Mouse (Mus musculus): Measurements from ENCODE around the gene Pdzd8. TPM values are rescaled to one million over a fixed set of nuclear protein-coding genes. Genes with fewer than 3 reads are reported as not detected.

Pdzd8 gene
- polyA plus RNA-seq, 1 experiment from 2014 or later: 10.5 TPM

DNA sequence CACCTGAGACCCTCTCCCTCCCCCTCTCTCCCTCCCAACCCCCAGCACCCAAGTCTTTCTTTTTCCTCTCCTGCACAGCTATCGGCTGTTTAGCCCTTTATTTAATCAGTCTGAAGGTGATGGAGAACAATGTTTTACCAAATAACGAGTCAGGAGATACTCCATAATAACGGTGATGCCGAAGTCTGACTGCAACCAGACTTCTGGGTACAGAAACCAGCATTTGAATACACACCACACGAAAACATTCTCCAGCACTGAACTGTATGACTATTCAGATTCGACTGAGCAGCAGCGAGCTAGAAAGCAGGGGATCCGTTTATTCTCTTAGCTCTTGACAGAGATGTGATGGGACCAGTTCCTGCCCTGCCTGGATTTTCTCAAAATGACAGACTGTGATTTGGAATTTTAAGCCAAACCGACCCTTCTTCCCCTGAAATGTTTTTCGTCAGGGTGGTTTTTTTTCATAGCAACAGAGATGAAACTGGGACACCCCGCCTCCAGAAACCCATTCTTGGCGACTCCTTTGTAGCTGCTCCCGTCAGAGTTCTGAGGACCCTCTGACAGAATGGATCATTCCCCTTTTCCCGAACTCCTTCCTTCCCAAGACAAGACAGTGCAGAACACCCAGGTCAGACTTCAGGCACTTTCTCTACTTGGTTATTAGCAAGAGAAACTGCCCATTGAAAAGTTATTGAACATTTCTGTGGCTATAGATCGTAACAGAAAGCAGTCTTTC, 5.7 kb upstream of the Pdzd8 start:
- Histone ChIP-seq H3K9ac (no peak overlapping the region), H3K36me3 (no peaks in the 10 kb centered on the region), H3K27me3 (no peaks in the 10 kb centered on the region), H3K4me1 (replicated peaks) (0 out of 2 replicates have a peak, but pooled peaks cover 2% of the 10 kb centered on the region), H3K9me3 (no peaks in the 10 kb centered on the region), H3K27ac (replicated peaks) (no peak overlapping the region), H3K4me3 (no peak overlapping the region), H3K4me2 (no peak overlapping the region)
- WGBS: 75% methylated on average over 15 of the region's 15 CpGs
- no peak for ATAC-seq (ENCODE audit: low FRiP score, low read depth)

DNA sequence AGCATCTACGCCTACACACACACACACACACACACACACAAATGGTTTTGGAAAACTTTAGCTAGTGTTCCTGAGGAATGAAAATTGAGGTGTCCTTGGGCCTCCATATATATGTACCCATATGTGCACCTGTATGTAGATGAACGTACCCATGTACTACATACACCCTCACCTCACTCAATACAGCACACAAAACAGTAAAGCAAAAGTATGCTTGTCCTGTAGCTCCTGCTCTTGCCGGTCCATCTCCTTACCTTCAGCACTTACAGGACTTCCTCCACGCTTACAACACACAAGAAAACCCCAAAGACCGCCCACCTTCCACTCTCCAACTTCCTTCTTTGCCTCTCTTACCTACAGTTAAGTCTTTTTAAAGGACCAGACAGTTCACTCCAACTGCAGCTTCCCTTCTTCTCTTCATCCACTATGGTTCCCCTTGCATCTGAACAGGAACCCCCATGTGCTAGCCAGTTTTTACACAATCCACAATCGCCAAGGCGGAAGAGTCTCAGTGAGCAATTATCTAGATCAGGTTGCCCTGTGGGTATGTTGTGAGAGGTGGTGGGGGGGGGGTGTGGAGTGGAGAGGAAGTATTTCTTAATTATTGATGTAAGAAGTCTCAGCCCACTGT, 4.8 kb upstream of the Pdzd8 start:
- no peaks in the 10 kb centered on the region for H3K27me3 ChIP-seq
- 91% methylated on average over 7 of the region's 7 CpGs for WGBS
- no peaks in the 10 kb centered on the region for H3K36me3 ChIP-seq

GRCm38 (mm10) chr19:59349329-59349960, 3.9 kb upstream of the Pdzd8 start:
- H3K36me3 ChIP-seq: no peaks in the 10 kb centered on the region
- no peaks in the 10 kb centered on the region for H3K9me3 ChIP-seq
- H3K27me3 ChIP-seq: no peaks in the 10 kb centered on the region
- no peak for ATAC-seq (ENCODE audit: low FRiP score, low read depth)
- H3K4me1 ChIP-seq (replicated peaks): peaks cover 7% of the 10 kb centered on the region
- no peak overlapping the region for H3K9ac ChIP-seq
- no peak overlapping the region for H3K4me2 ChIP-seq
- WGBS: 88% methylated on average over 6 of the region's 6 CpGs
- no peak overlapping the region for H3K4me3 ChIP-seq
- no peak overlapping the region for H3K27ac ChIP-seq (replicated peaks)

More for the DNA sequence above, 4.8 kb upstream of the Pdzd8 start:
- Histone ChIP-seq H3K9ac (no peak overlapping the region), H3K27ac (replicated peaks) (no peak overlapping the region), H3K4me2 (no peak overlapping the region), H3K4me1 (replicated peaks) (0 out of 2 replicates have a peak, but pooled peaks cover 3% of the 10 kb centered on the region), H3K9me3 (no peaks in the 10 kb centered on the region), H3K4me3 (no peak overlapping the region)
- no peak for ATAC-seq (ENCODE audit: low FRiP score, low read depth)

GRCm38 (mm10) chr19:59346325-59346724, 745 bp upstream of the Pdzd8 start:
- H3K36me3 ChIP-seq: no peaks in the 10 kb centered on the region
- H3K9me3 ChIP-seq: no peaks in the 10 kb centered on the region
- H3K4me2 ChIP-seq: peak overlapping the region; percentile 94
- no peaks in the 10 kb centered on the region for H3K27me3 ChIP-seq
- peak overlapping the region; percentile 87 for H3K9ac ChIP-seq
- H3K27ac ChIP-seq (replicated peaks): peak overlapping the region; percentile 94
- peaks cover 35% of the 10 kb centered on the region for H3K4me1 ChIP-seq (replicated peaks)
- 3% methylated on average over 11 of the region's 11 CpGs for WGBS
- peak; percentile 24 for ATAC-seq (ENCODE audit: low FRiP score, low read depth)
- peak overlapping the region; percentile 91 for H3K4me3 ChIP-seq

DNA sequence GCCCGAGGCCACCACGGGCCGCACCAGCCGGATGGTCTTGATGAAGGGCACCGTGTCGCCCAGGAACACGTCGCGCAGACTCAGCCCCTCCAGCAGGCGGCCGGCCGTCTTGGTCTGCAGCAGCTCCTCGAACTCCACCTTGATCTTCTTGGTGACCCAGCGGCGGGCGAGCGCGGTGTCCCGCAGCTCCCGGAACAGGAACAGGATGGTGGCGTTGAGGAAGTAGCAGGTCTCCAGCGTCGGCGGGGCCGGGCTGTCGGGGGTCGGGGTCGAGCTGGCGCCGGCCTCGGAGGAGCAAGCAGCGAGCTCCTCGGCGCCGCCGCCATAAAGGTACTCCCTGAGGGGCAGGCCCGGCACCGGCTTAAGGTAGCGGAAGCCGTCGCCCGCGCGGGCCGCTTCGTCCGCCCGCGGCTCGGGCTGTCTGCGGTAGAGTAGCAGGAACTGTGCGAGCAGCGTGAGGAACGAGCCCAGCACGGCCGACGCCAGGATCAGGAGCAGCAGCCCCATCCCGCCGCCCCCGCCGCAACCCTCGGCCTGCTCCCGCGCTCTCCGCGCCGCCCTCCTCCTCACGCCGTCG, 411 bp downstream of the Pdzd8 start:
- WGBS: under 1% methylated on average over 55 of the region's 70 CpGs
- Histone ChIP-seq H3K9me3 (no peaks in the 10 kb centered on the region), H3K27me3 (no peaks in the 10 kb centered on the region), H3K36me3 (no peaks in the 10 kb centered on the region), H3K4me1 (replicated peaks) (peaks cover 41% of the 10 kb centered on the region), H3K27ac (replicated peaks) (peak overlapping the region; percentile 94), H3K4me2 (peak overlapping the region; percentile 94), H3K9ac (peak overlapping the region; percentile 87), H3K4me3 (peak overlapping the region; percentile 91)
- peak; percentile 32 for ATAC-seq (ENCODE audit: low FRiP score, low read depth)

- Histone ChIP-seq H3K4me2 (peak overlapping the region; percentile 94), H3K27me3 (no peaks in the 10 kb centered on the region)
- WGBS: under 1% methylated on average over 14 of the region's 14 CpGs
These were observed 1.3 kb downstream of the Pdzd8 start for GRCm38 (mm10) chr19:59344304-59344711.

GRCm38 (mm10) chr19:59342964-59343363, 2.6 kb downstream of the Pdzd8 start:
- Histone ChIP-seq H3K27ac (replicated peaks) (no peak overlapping the region), H3K4me2 (peak overlapping the region; percentile 94), H3K9ac (0 out of 2 replicates have a peak overlapping the region, but pooled peaks have one; percentile 25), H3K36me3 (no peaks in the 10 kb centered on the region), H3K9me3 (no peaks in the 10 kb centered on the region), H3K4me1 (replicated peaks) (peaks cover 41% of the 10 kb centered on the region), H3K4me3 (peak overlapping the region; percentile 91), H3K27me3 (no peaks in the 10 kb centered on the region)
- WGBS: 35% methylated on average over 2 of the region's 2 CpGs
- no peak for ATAC-seq (ENCODE audit: low FRiP score, low read depth)

More at GRCm38 (mm10) chr19:59344304-59344711, 1.3 kb downstream of the Pdzd8 start:
- Histone ChIP-seq H3K4me3 (peak overlapping the region; percentile 91), H3K36me3 (no peaks in the 10 kb centered on the region), H3K9me3 (no peaks in the 10 kb centered on the region), H3K4me1 (replicated peaks) (peaks cover 41% of the 10 kb centered on the region), H3K9ac (peak overlapping the region; percentile 87), H3K27ac (replicated peaks) (peak overlapping the region; percentile 94)
- 0 out of 2 replicates have a peak, but pooled peaks have one; percentile 2 for ATAC-seq (ENCODE audit: low FRiP score, low read depth)

DNA sequence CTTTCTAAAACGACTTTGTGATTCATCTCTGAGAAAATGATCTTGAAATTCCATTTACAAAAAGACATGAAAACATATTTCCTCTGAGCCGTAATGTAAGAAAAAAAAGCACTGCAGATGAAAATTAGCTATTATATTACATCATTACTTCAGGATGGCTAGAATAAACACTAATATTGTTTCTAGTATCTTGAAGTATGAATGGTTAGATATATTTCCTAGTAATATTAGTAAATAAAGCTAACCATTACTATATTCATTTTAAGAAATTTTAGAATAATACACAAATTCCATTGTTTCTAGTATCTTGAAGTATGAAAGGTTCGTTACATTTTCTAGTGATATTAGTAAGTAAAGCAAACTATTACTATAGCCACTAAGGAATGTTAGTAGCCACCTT, 5.7 kb downstream of the Pdzd8 start:
- no peak overlapping the region for H3K27ac ChIP-seq (replicated peaks)

GRCm38 (mm10) chr19:59337872-59338681, 7.5 kb downstream of the Pdzd8 start:
- Histone ChIP-seq H3K27me3 (no peaks in the 10 kb centered on the region), H3K4me1 (replicated peaks) (peaks cover 20% of the 10 kb centered on the region), H3K36me3 (no peaks in the 10 kb centered on the region), H3K27ac (replicated peaks) (no peak overlapping the region), H3K4me3 (no peak overlapping the region), H3K9ac (no peak overlapping the region), H3K4me2 (no peak overlapping the region), H3K9me3 (no peaks in the 10 kb centered on the region; the same call in 1 of the 2 replicates)
- no peak for ATAC-seq (ENCODE audit: low FRiP score, low read depth)
- WGBS: 83% methylated on average over 3 of the region's 3 CpGs

More for the DNA sequence above, 5.7 kb downstream of the Pdzd8 start:
- Histone ChIP-seq H3K4me2 (no peak overlapping the region), H3K4me1 (replicated peaks) (peaks cover 38% of the 10 kb centered on the region), H3K9ac (no peak overlapping the region), H3K27me3 (no peaks in the 10 kb centered on the region), H3K4me3 (no peak overlapping the region), H3K36me3 (no peaks in the 10 kb centered on the region), H3K9me3 (no peaks in the 10 kb centered on the region)
- 85% methylated on average over 3 of the region's 3 CpGs for WGBS
- ATAC-seq (ENCODE audit: low FRiP score, low read depth): no peak

DNA sequence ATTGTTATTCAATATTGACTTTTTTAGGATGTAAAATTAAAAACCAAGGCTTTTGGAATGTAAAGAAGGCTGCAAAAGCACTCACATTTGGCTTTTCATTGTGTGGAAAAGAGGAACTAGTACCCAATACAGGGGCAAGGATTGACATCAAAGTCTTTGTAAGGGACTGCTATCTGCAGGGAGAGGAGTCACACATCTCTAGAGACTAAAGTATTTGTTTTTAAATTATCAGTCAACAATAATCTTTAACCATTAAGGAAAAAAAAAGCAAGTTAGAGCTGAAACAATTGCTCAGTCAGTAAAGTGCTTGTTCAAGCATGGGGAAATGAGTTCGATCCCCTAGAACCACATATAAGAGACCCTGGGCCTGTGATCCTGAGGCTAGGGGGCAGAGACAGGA, 8.9 kb downstream of the Pdzd8 start:
- no peak for ATAC-seq (ENCODE audit: low FRiP score, low read depth)
- no peak overlapping the region for H3K9ac ChIP-seq
- no peaks in the 10 kb centered on the region; the same call in 1 of the 2 replicates for H3K9me3 ChIP-seq
- H3K4me2 ChIP-seq: no peak overlapping the region
- no peaks in the 10 kb centered on the region for H3K36me3 ChIP-seq
- peaks cover 9% of the 10 kb centered on the region for H3K4me1 ChIP-seq (replicated peaks)
- no peak overlapping the region for H3K27ac ChIP-seq (replicated peaks)
- H3K4me3 ChIP-seq: no peak overlapping the region
- WGBS: 96% methylated on average over 1 of the region's 1 CpGs
- no peaks in the 10 kb centered on the region for H3K27me3 ChIP-seq

GRCm38 (mm10) chr19:59330816-59331225, 14.8 kb downstream of the Pdzd8 start:
- Histone ChIP-seq H3K4me3 (no peak overlapping the region), H3K27ac (replicated peaks) (no peak overlapping the region), H3K9me3 (no peaks in the 10 kb centered on the region; the same call in 1 of the 2 replicates), H3K4me1 (replicated peaks) (no peaks in the 10 kb centered on the region), H3K4me2 (no peak overlapping the region), H3K27me3 (no peaks in the 10 kb centered on the region), H3K36me3 (no peaks in the 10 kb centered on the region), H3K9ac (no peak overlapping the region)
- no peak for ATAC-seq (ENCODE audit: low FRiP score, low read depth)

Measured in hindbrain, embryonic 15.5 days (tissue).